Mouse (Mus musculus) bone marrow, adult 2 months (tissue): Measurements from ENCODE around the gene Tmem245.

Source experiments
- CTCF ChIP-seq: fragments of 200-500 bp; IDR thresholded peaks from 2 replicates; pipeline ENCODE4 v1.5.1; 2011; ENCODE audit warnings: low read length, control low read depth; ENCODE audit not compliant: control insufficient read depth, insufficient read depth
- POLR2A ChIP-seq: fragments of 200-500 bp; IDR thresholded peaks from 2 replicates; pipeline ENCODE4 v1.6.1; 2011; ENCODE audit warnings: low read depth, mild to moderate bottlenecking, control low read depth, low read length, borderline replicate concordance; ENCODE audit not compliant: control insufficient read depth

- no peak for TF ChIP-seq CTCF
- no peak for TF ChIP-seq POLR2A
Measured at GRCm38 (mm10) chr4:56951701-56952100, 4.5 kb upstream of the Tmem245 start.
